Mouse (Mus musculus) midbrain, postnatal 0 days (tissue): ENCODE data around the gene Cdh23. TPM values are rescaled to one million over a fixed set of nuclear protein-coding genes. Genes with fewer than 3 reads are reported as not detected.
A peak's percentile ranks its signal among the peaks of the same experiment; 100 is the strongest.

Experiments
- ATAC-seq: fragments of 200-750 bp; cut with Nextera tagmentation; 2 replicates; pipeline ENCODE4 v1.8.0; 2017; ENCODE audit warnings: moderate number of reproducible peaks, mild to moderate bottlenecking, moderate TSS enrichment, moderate library complexity; ENCODE audit not compliant: low FRiP score
- DNase-seq: peaks from one replicate; pipeline ENCODE4 v3.0.0-alpha.2; 2015; ENCODE audit warnings: low spot score
- H3K27ac ChIP-seq: fragments of 300-500 bp; sonication (generic); 2 replicates; pipeline ENCODE4 v1.5.1; 2014; ENCODE audit warnings: low read depth, mild to moderate bottlenecking, low read length, mixed read lengths
- H3K27me3 ChIP-seq: fragments of 300-500 bp; sonication (generic); 2 replicates; pipeline ENCODE4 v1.6.1; 2014; ENCODE audit warnings: low read length, control low read depth, mixed read lengths; ENCODE audit not compliant: insufficient read depth
- H3K36me3 ChIP-seq: fragments of 300-500 bp; sonication (generic); 2 replicates; pipeline ENCODE4 v1.6.1; 2014; ENCODE audit warnings: low read length, control low read depth, mixed read lengths; ENCODE audit not compliant: insufficient read depth
- H3K4me1 ChIP-seq: fragments of 300-500 bp; sonication (generic); 2 replicates; pipeline ENCODE4 v1.6.1; 2014; ENCODE audit warnings: mild to moderate bottlenecking, control low read depth, antibody characterized with exemption, low read length, mixed read lengths; ENCODE audit not compliant: insufficient read depth
- H3K4me2 ChIP-seq: fragments of 300-500 bp; sonication (generic); 2 replicates; pipeline ENCODE4 v1.6.1; 2014; ENCODE audit warnings: low read depth, mild to moderate bottlenecking, low read length, mixed read lengths; ENCODE audit not compliant: poor library complexity, severe bottlenecking
- H3K4me3 ChIP-seq: fragments of 300-500 bp; sonication (generic); 2 replicates; pipeline ENCODE4 v1.5.1; 2014; ENCODE audit warnings: low read depth, mild to moderate bottlenecking, low read length, moderate library complexity
- H3K9ac ChIP-seq: fragments of 300-500 bp; sonication (generic); replicated peaks from 2 replicates; pipeline ENCODE4 v1.6.1; 2014; ENCODE audit warnings: mild to moderate bottlenecking, low read length, moderate library complexity, mixed read lengths; ENCODE audit not compliant: poor library complexity, severe bottlenecking
- H3K9me3 ChIP-seq: fragments of 300-500 bp; sonication (generic); 2 replicates; pipeline ENCODE4 v1.6.1; 2016; ENCODE audit warnings: low read length, control low read depth
- CTCF ChIP-seq: IDR thresholded peaks from 2 replicates; pipeline ENCODE4 v1.5.1; 2016; ENCODE audit warnings: antibody characterized with exemption, mild to moderate bottlenecking
- WGBS: fragments of 180-500 bp; shearing (Covaris S2); extraction: QIAGEN DNeasy Blood & Tissue Kit; methylation state at CpG from one replicate; pipeline ENCODE4 v1.1.7; 2014; 5-methylcytosine and 5-hydroxymethylcytosine counted together
- polyA plus RNA-seq: library from polyadenylated mRNA; unstranded; fragments of >200 nt; fragmentation: Nextera tagmentation; extraction: Ambion mirVana; gene quantifications from 2 replicates; pipeline ENCODE4 v1.2.1, GENCODE M21; 2015
- total RNA-seq: library from RNA; depleted of rRNA; stranded (reverse); fragments of >200 nt; gene quantifications from 2 replicates; pipeline ENCODE4 v1.2.3, GENCODE M21; 2014

Cdh23 gene
- total and polyA plus RNA-seq, 2 experiments from 2014 or later: 4.8 to 20.8 TPM

GRCm38 (mm10) chr10:60367904-60368303 lies 328.4 kb downstream of the Cdh23 start:
- H3K27me3 ChIP-seq: no peaks in the 10 kb centered on the region
- no peaks in the 10 kb centered on the region for H3K9me3 ChIP-seq
- no peak for ATAC-seq
- no peak overlapping the region for H3K4me2 ChIP-seq
- H3K27ac ChIP-seq: no peak overlapping the region
- no peak for TF ChIP-seq CTCF
- WGBS: 79% methylated on average over 4 of the region's 4 CpGs
- no peak overlapping the region for H3K9ac ChIP-seq
- no peak overlapping the region for H3K4me3 ChIP-seq
- no peaks in the 10 kb centered on the region for H3K4me1 ChIP-seq
- H3K36me3 ChIP-seq: no peaks in the 10 kb centered on the region
- no peak for DNase-seq

- H3K36me3 ChIP-seq: no peaks in the 10 kb centered on the region
- 94% methylated on average over 2 of the region's 2 CpGs for WGBS
- DNase-seq: no peak
- no peak overlapping the region for H3K9ac ChIP-seq
- H3K4me2 ChIP-seq: no peak overlapping the region
- H3K27me3 ChIP-seq: no peaks in the 10 kb centered on the region
- H3K27ac ChIP-seq: no peak overlapping the region
- no peaks in the 10 kb centered on the region for H3K9me3 ChIP-seq
- no peak for ATAC-seq
- no peak for TF ChIP-seq CTCF
- no peaks in the 10 kb centered on the region for H3K4me1 ChIP-seq
- no peak overlapping the region for H3K4me3 ChIP-seq
These were observed 329.1 kb downstream of the Cdh23 start for GRCm38 (mm10) chr10:60367145-60367544.

GRCm38 (mm10) chr10:60363426-60363825 lies 332.9 kb downstream of the Cdh23 start:
- Histone ChIP-seq H3K9ac (no peak overlapping the region), H3K4me1 (no peaks in the 10 kb centered on the region), H3K27me3 (no peaks in the 10 kb centered on the region), H3K36me3 (no peaks in the 10 kb centered on the region), H3K4me2 (no peak overlapping the region), H3K4me3 (no peak overlapping the region), H3K27ac (no peak overlapping the region), H3K9me3 (no peaks in the 10 kb centered on the region)
- 64% methylated on average over 6 of the region's 6 CpGs for WGBS
- DNase-seq: no peak
- ATAC-seq: no peak
- TF ChIP-seq CTCF: no peak

GRCm38 (mm10) chr10:60362310-60362628 lies 334.0 kb downstream of the Cdh23 start:
- Histone ChIP-seq H3K4me2 (no peak overlapping the region), H3K36me3 (no peaks in the 10 kb centered on the region), H3K9ac (no peak overlapping the region), H3K9me3 (no peaks in the 10 kb centered on the region), H3K27ac (no peak overlapping the region), H3K27me3 (no peaks in the 10 kb centered on the region), H3K4me1 (no peaks in the 10 kb centered on the region), H3K4me3 (no peak overlapping the region)
- peak; percentile 43 for DNase-seq
- 60% methylated on average over 2 of the region's 2 CpGs for WGBS
- no peak for ATAC-seq
- TF ChIP-seq CTCF: no peak

- Histone ChIP-seq H3K4me3 (no peak overlapping the region), H3K9me3 (no peaks in the 10 kb centered on the region), H3K27me3 (no peaks in the 10 kb centered on the region), H3K36me3 (no peaks in the 10 kb centered on the region), H3K27ac (no peak overlapping the region), H3K9ac (no peak overlapping the region), H3K4me1 (no peaks in the 10 kb centered on the region), H3K4me2 (no peak overlapping the region)
- 56% methylated on average over 12 of the region's 12 CpGs for WGBS
- ATAC-seq (no peak), DNase-seq (peak; percentile 30)
- TF ChIP-seq CTCF: no peak
These were observed 334.5 kb downstream of the Cdh23 start for GRCm38 (mm10) chr10:60361615-60362309.

DNA sequence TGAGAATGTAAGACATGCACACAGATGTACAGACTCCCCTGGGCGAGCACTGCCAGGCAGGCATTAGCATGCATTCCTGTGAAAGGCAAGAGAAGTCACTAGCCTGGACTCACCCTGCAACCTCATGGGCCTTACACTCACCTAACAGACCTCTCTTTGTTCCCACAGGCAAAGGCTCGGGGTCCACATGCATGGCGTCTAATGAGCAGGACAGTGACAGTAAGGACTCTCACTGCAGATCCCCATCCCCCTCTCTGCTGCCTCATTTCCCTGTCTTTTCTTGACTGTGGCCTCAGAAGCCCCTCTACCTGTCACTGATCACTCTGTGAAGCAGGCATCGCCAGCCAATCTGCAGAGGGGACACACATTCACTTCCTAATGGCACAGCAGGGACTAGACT lies 337.5 kb downstream of the Cdh23 start:
- Histone ChIP-seq H3K36me3 (no peaks in the 10 kb centered on the region), H3K9me3 (no peaks in the 10 kb centered on the region), H3K4me2 (no peak overlapping the region), H3K4me3 (no peak overlapping the region), H3K27ac (no peak overlapping the region), H3K9ac (no peak overlapping the region), H3K27me3 (no peaks in the 10 kb centered on the region), H3K4me1 (no peaks in the 10 kb centered on the region)
- DNase-seq (no peak), ATAC-seq (no peak)
- TF ChIP-seq CTCF: no peak
- WGBS: 48% methylated on average over 4 of the region's 4 CpGs
